ENCODE assay signal across 22 mouse cellular contexts in the genomic region with DNA sequence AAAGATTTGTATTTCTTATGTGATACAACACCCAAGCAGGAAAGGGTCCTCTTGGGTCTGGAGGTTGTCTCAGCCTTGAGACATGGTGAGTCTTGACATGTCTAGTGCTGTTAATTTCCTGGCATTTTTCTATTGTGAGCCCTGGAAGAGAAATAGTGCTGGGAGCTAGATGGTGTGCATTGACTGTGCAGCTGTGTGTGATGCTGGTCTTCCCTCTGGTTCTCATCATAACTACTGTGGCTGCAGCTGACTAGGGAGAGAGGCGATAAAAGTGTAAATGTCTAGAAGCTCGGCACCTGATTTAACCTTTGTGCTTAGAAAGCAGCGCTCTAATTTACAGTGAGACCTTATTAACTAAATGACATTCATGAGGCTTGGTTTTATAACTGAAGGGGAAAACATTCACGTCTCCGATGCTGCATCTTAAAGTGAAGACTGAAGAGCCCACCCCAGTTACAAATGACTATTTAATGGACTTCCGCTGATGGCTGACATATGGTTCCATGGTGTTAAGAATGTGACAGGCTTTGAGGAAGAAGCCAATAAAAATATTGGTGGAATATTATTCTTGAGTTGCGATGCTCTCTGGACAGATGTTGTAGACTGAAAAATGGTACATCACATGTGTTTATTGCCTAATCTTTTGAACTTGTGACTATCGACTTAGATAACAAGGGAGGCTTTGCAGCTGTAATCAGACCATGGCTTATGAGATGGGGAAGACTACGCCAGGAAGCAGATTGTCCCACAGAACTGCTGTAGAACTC.
A peak's percentile ranks its signal among the peaks of the same experiment; 100 is the strongest.
DNase-seq lines count a peak whose midpoint lies in the region; ATAC-seq and TF ChIP-seq lines count a peak whose summit lies in the region.
"Had no signal": no experiment of that assay in that cellular context is flagged by ENCODE, and none has a peak within 500 bp of the region (broad histone marks: within the 10 kb centered on the region; RNA-seq: fewer than 3 reads in every experiment).

No protein-coding gene starts in this region.

- TF ChIP-seq CTCF in lung, embryonic 14.5 days (IDR thresholded peaks at IDR 0.05; ENCODE audit: low read depth): no peak
- no peak for TF ChIP-seq CTCF in lung, adult 2 months (IDR thresholded peaks at IDR 0.05; ENCODE audit: insufficient read depth, low read length)
- TF ChIP-seq CTCF in lung, postnatal 0 days (IDR thresholded peaks at IDR 0.05): no peak

- H3K27me3 ChIP-seq in intestine, embryonic 14.5 days (replicated peaks; ENCODE audit: control insufficient read depth, insufficient read depth, low read length): no peaks in the 10 kb centered on the region
- H3K27me3 ChIP-seq in intestine, embryonic 16.5 days (replicated peaks; ENCODE audit: control insufficient read depth, insufficient read depth, low read length): no peaks in the 10 kb centered on the region
- H3K27me3 ChIP-seq in lung, embryonic 14.5 days (ENCODE audit: insufficient read depth, low read length): no peaks in the 10 kb centered on the region
- H3K27me3 ChIP-seq in lung, postnatal 0 days (replicated peaks; ENCODE audit: insufficient read depth, low read length): no peaks in the 10 kb centered on the region
- H3K27me3 ChIP-seq: embryonic facial prominence, embryonic 12.5 days; forebrain, embryonic 15.5 days; limb, embryonic 15.5 days; neural tube, embryonic 15.5 days had no signal

- no peak for TF ChIP-seq POLR2A in lung, adult 2 months (IDR thresholded peaks at IDR 0.05; ENCODE audit: borderline replicate concordance, extremely low read depth, low read depth, low read length)

- peak; percentile 24 for DNase-seq in intestine, embryonic 14.5 days (ENCODE audit: low spot score)
- DNase-seq in lung, embryonic 14.5 days: peak; percentile 94
- no peak for DNase-seq in lung, adult 2 months
- DNase-seq in lung, postnatal 0 days (ENCODE audit: low spot score): peak; percentile 87
- no peak for DNase-seq in cerebellum, postnatal 4 days (ENCODE audit: low spot score in 2 of 2)
- DNase-seq: adrenal gland, postnatal 36 days; B cell, adult 2 months; cerebellum, adult 11-12 months; cerebellum, postnatal 14 days; gastrocnemius, postnatal 25 days; heart, adult 2 months; right cerebral cortex, postnatal 14 days; thymus, postnatal 4 days had no signal

- H3K4me3 ChIP-seq in intestine, embryonic 14.5 days (ENCODE audit: low read depth, low read length): no peak overlapping the region
- H3K4me3 ChIP-seq in intestine, embryonic 16.5 days (ENCODE audit: low read length): no peak overlapping the region
- no peak overlapping the region for H3K4me3 ChIP-seq in lung, embryonic 14.5 days (ENCODE audit: low read depth, low read length)
- H3K4me3 ChIP-seq in lung, adult 2 months (replicated peaks; ENCODE audit: extremely low read depth, low read depth, low read length): no peak overlapping the region
- no peak overlapping the region for H3K4me3 ChIP-seq in lung, postnatal 0 days (ENCODE audit: low read depth, low read length)
- H3K4me3 ChIP-seq: embryonic facial prominence, embryonic 12.5 days; forebrain, embryonic 15.5 days; heart, adult 2 months; hindbrain, embryonic 10.5 days; limb, embryonic 15.5 days; neural tube, embryonic 15.5 days had no signal

- peak; percentile 76; the same call in 1 of the 2 replicates for TF ChIP-seq EP300 in lung, postnatal 0 days (IDR thresholded peaks at IDR 0.05)

- no peak overlapping the region for H3K27ac ChIP-seq in intestine, embryonic 14.5 days (ENCODE audit: low read depth)
- no peak overlapping the region for H3K27ac ChIP-seq in intestine, embryonic 16.5 days (ENCODE audit: low read length)
- peak overlapping the region; percentile 69; the same call in 1 of the 2 replicates for H3K27ac ChIP-seq in lung, embryonic 14.5 days (ENCODE audit: low read depth)
- no peak overlapping the region for H3K27ac ChIP-seq in lung, postnatal 0 days (ENCODE audit: low read length)
- H3K27ac ChIP-seq: embryonic facial prominence, embryonic 12.5 days; forebrain, embryonic 15.5 days; heart, adult 2 months; hindbrain, embryonic 10.5 days; limb, embryonic 15.5 days; neural tube, embryonic 15.5 days had no signal

- H3K4me2 ChIP-seq in intestine, embryonic 14.5 days (ENCODE audit: low read length): no peak overlapping the region
- no peak overlapping the region for H3K4me2 ChIP-seq in intestine, embryonic 16.5 days (ENCODE audit: low read depth, low read length)
- H3K4me2 ChIP-seq in lung, embryonic 14.5 days: no peak overlapping the region
- no peak overlapping the region for H3K4me2 ChIP-seq in lung, postnatal 0 days (replicated peaks; ENCODE audit: low read depth, low read length)
- H3K4me2 ChIP-seq: embryonic facial prominence, embryonic 12.5 days; forebrain, embryonic 15.5 days; limb, embryonic 15.5 days; neural tube, embryonic 15.5 days had no signal

- no peak overlapping the region for H3K9ac ChIP-seq in intestine, embryonic 14.5 days (ENCODE audit: low read length)
- no peak overlapping the region for H3K9ac ChIP-seq in intestine, embryonic 16.5 days (ENCODE audit: low read depth, low read length)
- no peak overlapping the region for H3K9ac ChIP-seq in lung, embryonic 14.5 days
- no peak overlapping the region for H3K9ac ChIP-seq in lung, postnatal 0 days (replicated peaks; ENCODE audit: low read depth)
- H3K9ac ChIP-seq: embryonic facial prominence, embryonic 12.5 days; forebrain, embryonic 15.5 days; limb, embryonic 15.5 days; neural tube, embryonic 15.5 days had no signal

- ATAC-seq in intestine, embryonic 14.5 days (replicated peaks; ENCODE audit: low FRiP score, low TSS enrichment, low read depth): no peak
- no peak for ATAC-seq in intestine, embryonic 16.5 days
- ATAC-seq in lung, embryonic 14.5 days (ENCODE audit: insufficient read depth): peak; percentile 94
- peak; percentile 91 for ATAC-seq in lung, postnatal 0 days
- ATAC-seq in erythroid progenitor cell, adult 5-6 weeks (replicated peaks; ENCODE audit: low FRiP score, poor library complexity, severe bottlenecking): no peak
- ATAC-seq: forebrain, embryonic 15.5 days; inflammation-experienced regulatory T-cells, adult 6 months; midbrain, embryonic 16.5 days had no signal

- H3K36me3 ChIP-seq in intestine, embryonic 14.5 days (ENCODE audit: control insufficient read depth, insufficient read depth, low read length): no peaks in the 10 kb centered on the region
- no peaks in the 10 kb centered on the region for H3K36me3 ChIP-seq in intestine, embryonic 16.5 days (ENCODE audit: control insufficient read depth, insufficient read depth, low read length)
- H3K36me3 ChIP-seq in lung, embryonic 14.5 days (ENCODE audit: insufficient read depth): no peaks in the 10 kb centered on the region
- H3K36me3 ChIP-seq in lung, postnatal 0 days (ENCODE audit: insufficient read depth, low read length): no peaks in the 10 kb centered on the region
- H3K36me3 ChIP-seq: embryonic facial prominence, embryonic 12.5 days; forebrain, embryonic 15.5 days; hindbrain, embryonic 10.5 days; limb, embryonic 15.5 days; neural tube, embryonic 15.5 days had no signal

- no peaks in the 10 kb centered on the region for H3K4me1 ChIP-seq in intestine, embryonic 14.5 days (replicated peaks; ENCODE audit: control insufficient read depth, insufficient read depth, low read length)
- H3K4me1 ChIP-seq in intestine, embryonic 16.5 days (ENCODE audit: control insufficient read depth, insufficient read depth, low read length): no peaks in the 10 kb centered on the region
- H3K4me1 ChIP-seq in lung, embryonic 14.5 days (ENCODE audit: insufficient read depth): peaks cover 7% of the 10 kb centered on the region; the same call in 1 of the 2 replicates
- no peaks in the 10 kb centered on the region; the same call in 1 of the 2 replicates for H3K4me1 ChIP-seq in lung, adult 2 months (ENCODE audit: control insufficient read depth, insufficient read depth, low read length)
- no peaks in the 10 kb centered on the region for H3K4me1 ChIP-seq in lung, postnatal 0 days (ENCODE audit: insufficient read depth, low read depth, low read length)
- H3K4me1 ChIP-seq: embryonic facial prominence, embryonic 12.5 days; forebrain, embryonic 15.5 days; hindbrain, embryonic 10.5 days; neural tube, embryonic 15.5 days had no signal

- 0 out of 2 replicates have a peak, but pooled peaks cover under 1% of the 10 kb centered on the region for H3K9me3 ChIP-seq in intestine, embryonic 14.5 days (ENCODE audit: control insufficient read depth, low read length)
- H3K9me3 ChIP-seq in intestine, embryonic 16.5 days (ENCODE audit: control insufficient read depth, low read length): no peaks in the 10 kb centered on the region
- 0 out of 2 replicates have a peak, but pooled peaks cover 1% of the 10 kb centered on the region for H3K9me3 ChIP-seq in lung, embryonic 14.5 days (ENCODE audit: low read depth, low read length)
- H3K9me3 ChIP-seq in lung, postnatal 0 days (ENCODE audit: low read length): no peaks in the 10 kb centered on the region
- H3K9me3 ChIP-seq: embryonic facial prominence, embryonic 12.5 days; forebrain, embryonic 15.5 days; hindbrain, embryonic 10.5 days; limb, embryonic 15.5 days; neural tube, embryonic 15.5 days had no signal

- WGBS in intestine, embryonic 14.5 days: 62% methylated on average over 9 of the region's 9 CpGs
- WGBS in intestine, embryonic 16.5 days: 65% methylated on average over 9 of the region's 9 CpGs
- WGBS in lung, embryonic 14.5 days: 39% methylated on average over 9 of the region's 9 CpGs
- 70% methylated on average over 9 of the region's 9 CpGs for WGBS in lung, adult 2 months
- WGBS in lung, postnatal 0 days: 54% methylated on average over 9 of the region's 9 CpGs

Comparison
In these comparisons a context has a peak if more than half of its experiments do, and no peak if none do; other contexts are left out.
1. DNase-seq: peak in intestine, embryonic 14.5 days (single experiment), lung, embryonic 14.5 days (single experiment) and lung, postnatal 0 days (single experiment); none in lung, adult 2 months (single experiment) and cerebellum, postnatal 4 days (0 of 2).
2. ATAC-seq: peak in lung, embryonic 14.5 days (single experiment) and lung, postnatal 0 days (single experiment); none in intestine, embryonic 14.5 days (single experiment), intestine, embryonic 16.5 days (single experiment) and erythroid progenitor cell, adult 5-6 weeks (single experiment).